Mouse (Mus musculus) lung, adult 18-20 months (tissue): ENCODE data around the gene Fam178b.
"Not testable (repeated sequence)": the region's sequence is repeated elsewhere in the genome, so short reads cannot be mapped to it uniquely, and the experiment has no call there.

Experiments
- DNase-seq, 2 experiments: peaks; one replicate each; pipeline ENCODE4 v3.0.0; 2022; ENCODE audit warnings: mixed read lengths in 2 of 2

Fam178b gene

DNA sequence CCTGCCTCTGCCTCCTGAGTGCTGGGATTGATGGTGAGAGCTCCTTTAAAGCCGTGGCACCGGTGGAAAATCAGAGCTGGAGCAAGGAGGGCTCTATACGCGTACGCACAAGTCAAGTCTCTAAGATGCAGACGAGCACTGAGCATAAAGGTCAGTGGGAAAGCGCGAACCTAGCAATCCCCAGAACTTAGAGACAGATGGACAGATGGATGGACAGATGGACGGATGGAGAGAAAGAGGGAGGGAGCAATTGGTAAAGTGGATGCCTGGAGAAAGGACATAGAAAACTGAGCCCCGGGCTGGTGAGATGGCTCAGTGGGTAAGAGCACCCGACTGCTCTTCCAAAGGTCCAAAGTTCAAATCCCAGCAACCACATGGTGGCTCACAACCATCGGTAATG is 142.2 kb downstream of the Fam178b start:
- DNase-seq, result no peak

DNA sequence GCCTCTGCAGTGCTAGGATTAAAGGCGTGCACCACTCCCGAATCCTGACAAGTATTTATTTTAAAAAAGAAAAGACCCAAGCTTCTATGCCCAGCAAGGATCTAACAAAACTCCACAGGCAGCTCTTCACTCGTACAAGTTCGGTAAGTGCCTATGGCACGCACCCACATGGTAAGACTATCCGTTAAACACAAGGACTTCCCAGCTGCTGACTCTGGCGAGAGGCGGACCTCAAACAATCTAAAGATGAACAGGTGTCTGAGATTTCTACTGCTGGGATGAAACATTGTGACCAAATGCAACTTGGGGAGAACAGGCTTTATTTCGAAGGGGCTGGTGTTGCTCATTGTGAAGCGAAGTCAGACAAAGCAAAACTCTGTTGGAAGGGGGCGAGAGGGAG is 142.9 kb downstream of the Fam178b start:
- no peak for DNase-seq

DNA sequence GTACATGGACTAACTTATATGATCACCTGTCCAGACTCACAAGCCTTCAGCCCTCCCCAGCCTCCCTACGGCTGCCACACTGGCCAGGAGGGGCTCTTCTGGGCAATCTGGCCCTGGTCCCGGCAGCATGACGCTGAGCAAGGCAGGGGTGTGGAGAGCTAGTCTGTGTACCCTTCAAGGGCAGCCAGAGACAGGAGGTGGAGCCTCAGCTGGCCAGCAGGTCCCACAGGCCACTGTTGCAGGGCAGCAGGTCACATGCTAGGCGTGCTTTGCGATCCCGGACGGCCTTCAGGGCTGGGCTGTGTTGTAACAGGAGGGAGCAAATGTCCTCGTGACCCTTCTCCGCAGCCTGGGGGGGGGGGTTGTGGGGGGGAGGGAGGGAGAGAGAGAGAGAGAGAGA is 143.8 kb downstream of the Fam178b start, which contains the start of gene Gm42417:
Gm42417 (minus strand) TSS at position 244 of the 400 bp plus-strand sequence.
- peak; percentile 93 to 96 for DNase-seq

DNA sequence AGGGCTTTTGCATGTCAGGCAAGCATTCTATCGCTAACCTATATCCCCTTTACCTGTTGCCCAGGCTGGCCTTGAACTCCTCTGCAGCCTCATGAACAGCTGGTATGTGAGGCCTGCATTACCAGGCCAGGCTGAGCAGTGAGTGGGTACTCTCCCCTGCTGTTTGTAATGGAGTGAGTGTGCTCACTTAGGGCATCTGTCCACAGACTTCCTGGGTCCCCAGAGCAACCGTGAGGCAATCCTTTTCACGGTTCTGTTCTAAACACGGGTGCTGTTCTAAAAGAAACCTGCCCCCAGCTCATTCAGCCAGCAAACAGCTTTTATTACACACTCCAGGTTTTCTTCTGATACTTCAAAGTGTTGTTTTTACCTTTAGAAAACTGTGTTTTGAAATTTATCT is 144.3 kb downstream of the Fam178b start:
- no peak for DNase-seq

DNA sequence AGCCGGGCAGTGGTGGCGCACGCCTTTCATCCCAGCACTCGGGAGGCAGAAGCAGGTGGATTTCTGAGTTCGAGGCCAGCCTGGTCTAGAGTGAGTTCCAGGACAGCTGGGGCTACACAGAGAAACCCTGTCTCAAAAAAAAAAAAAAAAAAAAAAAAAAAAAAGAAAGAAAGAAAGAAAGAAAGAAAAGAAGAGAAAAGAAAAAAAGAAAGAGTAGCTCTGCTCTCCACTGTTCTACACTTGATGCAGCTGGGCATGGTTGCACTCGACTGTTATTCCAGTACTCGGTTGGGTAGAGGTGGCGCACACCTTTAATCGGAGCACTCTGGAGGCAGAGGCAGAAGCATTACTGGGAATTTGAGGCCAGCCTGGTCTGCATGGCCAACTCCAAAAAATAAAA is 146.2 kb downstream of the Fam178b start, which contains the start of gene Ankrd23:
Ankrd23 (minus strand) TSS at position 101 of the 400 bp plus-strand sequence.
- DNase-seq, result not testable (repeated sequence)

DNA sequence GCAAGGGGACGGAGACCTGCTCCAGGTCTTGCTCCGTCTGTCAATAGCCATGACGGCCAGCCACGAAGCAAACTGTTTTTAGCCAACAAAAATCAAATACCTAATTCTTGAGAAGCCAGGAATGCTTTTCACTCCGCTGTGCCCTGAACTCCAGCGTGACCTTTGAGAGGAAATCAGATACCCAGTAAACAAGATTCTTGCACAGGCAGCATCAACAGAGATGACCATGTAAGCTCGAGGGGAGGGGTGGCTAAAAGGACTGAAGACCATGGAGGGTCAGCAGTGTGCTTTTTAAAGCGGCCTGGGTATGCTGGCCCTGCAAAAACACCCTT is 146.6 kb downstream of the Fam178b start:
- DNase-seq, result no peak

DNA sequence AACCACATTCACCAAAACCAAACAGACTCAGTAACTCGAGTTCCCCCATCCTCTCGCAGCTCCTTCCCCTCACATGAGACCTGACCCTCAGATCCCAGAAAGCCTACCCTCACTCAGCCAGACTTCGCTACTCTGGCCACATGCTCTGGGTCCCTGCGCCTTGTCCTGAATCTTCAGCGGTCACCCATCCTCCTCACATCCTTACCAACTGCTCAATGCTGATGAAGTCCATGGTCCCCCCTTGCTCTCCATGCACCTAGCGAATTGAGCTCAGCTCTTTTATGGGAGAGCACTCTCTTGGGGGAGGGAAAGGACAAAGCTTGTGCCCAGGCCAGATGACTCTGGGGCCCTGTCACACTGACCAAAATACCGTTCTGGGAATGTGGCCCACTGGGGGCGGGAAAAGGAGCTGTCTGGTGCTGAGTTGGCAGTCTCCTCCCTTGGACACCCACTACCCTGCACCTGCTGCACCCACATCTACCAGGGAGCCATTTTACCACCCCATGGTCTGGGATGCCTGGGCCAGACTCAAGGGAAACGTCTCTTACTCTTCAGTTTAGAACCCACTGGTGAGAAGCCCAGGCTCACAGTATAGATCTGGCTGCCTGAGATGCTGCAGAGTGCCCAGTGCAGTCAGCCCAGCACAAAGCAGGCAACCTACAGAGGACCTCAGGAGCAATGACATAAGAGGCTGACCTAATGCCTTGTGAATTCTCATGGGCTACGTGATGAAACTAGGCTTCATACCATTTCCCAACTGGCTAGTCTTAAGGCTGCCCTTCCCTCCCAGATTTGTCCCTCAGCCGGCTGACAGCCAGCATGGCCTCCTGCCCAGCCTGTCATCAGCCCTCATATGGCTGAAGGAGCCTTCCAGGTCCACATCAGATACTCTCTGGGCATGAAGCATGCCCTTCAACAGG is 147.2 kb downstream of the Fam178b start:
- DNase-seq, result peak; percentile 51 to 73

DNA sequence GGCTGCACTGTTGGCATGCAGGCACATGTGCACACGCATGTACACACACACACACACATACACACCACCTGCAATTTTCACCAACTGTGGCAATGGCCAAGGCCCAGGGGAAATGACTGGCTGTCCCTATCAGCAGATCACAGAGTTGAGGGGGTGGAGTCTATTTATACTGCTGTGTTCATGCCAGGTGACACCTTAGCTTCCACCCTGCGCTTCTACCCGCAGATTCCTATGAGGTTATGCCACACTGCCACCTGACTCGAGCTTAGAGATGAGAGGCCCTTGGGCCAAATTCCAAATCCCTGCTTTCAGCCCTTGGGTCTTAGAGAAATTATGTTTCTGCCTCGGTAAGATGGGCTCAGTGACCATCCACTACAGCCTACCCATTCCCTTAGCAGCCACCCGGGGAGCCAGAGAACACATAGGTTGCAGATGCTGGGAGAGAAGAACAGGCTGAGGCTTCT is 148.4 kb downstream of the Fam178b start:
- peak; percentile 43 to 64 for DNase-seq

DNA sequence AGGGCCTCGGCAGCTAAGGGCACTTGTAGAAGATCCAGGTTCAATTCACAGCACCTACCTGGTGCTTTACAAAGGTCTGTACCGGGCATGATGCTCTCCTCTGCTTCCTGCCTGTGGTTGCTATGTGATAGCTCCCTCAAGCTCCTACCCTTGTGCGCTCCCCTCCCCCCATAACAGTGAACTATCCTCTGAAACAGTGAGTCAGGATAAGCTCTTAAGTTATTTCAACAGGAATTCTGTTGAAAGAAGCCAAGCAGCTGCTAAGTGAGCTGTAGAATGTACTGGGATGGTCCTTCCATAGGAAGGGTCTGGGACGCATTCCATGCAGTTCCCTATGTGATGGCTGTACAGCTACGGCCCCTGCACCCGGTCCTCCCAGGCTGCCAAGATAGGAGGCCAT is 149.4 kb downstream of the Fam178b start:
- DNase-seq, result no peak

DNA sequence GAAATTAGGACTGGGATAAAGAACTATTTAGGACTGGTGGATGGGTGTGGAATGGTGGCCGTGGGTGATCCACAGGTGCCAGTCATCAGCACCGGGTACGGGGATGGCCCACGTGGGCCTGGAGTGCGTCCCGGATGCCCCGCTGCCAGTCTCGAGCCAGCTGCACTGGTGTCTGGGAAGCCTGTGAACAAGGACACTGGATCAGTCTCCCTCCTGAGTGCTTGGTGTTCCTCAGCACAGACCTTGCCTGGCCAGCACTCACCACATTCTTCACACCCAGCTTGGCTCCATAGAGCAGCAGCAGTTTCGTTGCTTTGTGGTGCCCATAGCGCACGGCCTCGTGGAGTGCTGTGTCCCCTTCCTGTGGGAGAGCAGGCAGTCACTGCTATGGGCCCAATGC is 151.5 kb downstream of the Fam178b start:
- no peak for DNase-seq

DNA sequence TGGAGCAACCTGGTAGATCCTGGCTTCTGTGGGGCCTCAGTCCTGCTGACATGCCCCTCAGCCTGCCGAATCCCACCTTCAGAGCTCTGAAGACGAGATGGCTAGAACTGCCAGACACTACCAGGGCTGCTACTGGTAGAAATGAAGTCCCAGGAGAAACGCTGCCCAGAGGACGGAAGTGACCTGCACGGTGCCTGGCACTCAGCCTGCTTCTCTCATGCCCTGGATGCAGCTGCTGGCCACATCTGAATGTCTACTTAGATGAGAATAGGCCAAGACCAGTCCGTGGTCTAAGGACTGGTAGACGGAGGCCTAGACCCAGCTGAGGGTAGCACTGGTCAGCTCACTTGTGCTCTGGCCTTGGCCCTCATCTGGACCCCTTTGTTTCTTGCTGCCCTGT is 152.0 kb downstream of the Fam178b start:
- no peak for DNase-seq

DNA sequence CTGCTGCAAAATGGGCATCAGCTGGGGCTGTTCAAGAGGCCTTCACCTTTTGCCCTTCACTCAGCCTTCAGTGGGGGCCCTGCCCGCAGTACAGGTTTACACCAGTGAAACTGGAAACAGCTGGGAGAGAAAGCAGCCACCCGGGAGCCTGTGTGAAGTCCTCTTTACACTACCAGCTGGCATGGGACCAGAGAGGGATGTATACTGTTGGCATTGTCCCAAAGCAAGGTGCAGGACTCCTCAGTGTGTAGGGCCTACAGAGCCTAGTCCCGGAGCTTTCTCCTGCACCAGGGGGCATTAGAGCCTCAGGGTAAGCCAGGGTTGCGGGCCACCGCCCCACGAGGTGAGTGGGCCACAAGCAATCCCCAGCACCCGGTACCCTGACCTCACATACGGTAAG is 152.5 kb downstream of the Fam178b start:
- no peak for DNase-seq

DNA sequence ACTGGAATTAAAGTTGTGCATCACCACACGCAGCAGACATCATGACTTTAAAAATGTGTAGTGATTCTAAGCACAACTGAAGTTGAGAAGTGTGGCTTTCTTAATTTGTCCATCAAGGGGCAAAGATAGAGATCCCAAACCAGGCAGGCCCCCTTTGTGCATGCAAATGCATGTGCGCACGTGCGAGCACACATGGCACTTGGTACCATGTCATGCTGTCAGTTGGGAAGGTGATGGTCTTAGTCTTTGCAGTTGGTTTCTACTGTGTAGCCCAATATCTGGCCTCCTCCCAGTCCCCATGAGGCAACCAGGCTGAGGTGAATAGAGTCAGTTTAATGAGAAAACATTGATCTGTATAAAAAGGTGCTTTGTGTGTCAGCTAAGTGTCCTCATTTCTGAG is 153.1 kb downstream of the Fam178b start:
- DNase-seq, result no peak

DNA sequence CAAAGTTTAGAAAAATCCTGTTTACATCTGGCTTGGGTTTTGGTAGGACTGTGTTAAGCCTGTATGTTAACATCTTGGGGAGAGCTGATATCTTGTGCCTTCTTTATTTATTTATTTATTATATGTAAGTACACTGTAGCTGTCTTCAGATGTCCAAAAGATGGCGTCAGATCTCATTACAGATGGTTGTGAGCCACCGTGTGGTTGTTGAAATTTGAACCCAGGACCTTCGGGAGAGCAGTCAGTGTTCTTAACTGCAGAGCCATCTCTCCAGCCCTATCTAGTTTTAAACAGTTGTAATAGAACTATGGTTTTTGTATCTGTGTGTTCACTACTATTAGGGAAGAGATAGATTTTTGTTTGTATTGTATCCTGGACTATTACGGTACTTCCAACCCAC is 153.7 kb downstream of the Fam178b start:
- DNase-seq, result no peak

DNA sequence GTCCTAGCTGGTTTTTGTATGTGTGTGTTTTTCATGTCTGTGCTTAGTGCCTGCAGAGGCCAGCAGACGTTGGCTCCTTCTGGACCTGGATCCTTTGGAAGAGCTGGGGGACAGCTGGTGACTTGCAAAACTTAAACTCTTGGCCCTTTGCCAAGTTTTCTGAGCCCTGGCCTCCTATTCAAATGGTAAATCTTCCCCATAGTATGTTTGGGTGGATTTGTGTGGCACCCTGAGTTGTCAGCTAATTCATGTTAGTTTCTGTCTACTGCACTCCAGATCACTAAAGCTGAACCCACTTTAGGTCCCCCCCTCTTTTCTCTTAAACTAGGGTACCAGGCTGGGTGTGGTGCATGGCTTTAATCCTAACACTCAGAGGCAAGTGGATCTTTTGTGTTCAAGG is 154.6 kb downstream of the Fam178b start:
- no peak for DNase-seq

DNA sequence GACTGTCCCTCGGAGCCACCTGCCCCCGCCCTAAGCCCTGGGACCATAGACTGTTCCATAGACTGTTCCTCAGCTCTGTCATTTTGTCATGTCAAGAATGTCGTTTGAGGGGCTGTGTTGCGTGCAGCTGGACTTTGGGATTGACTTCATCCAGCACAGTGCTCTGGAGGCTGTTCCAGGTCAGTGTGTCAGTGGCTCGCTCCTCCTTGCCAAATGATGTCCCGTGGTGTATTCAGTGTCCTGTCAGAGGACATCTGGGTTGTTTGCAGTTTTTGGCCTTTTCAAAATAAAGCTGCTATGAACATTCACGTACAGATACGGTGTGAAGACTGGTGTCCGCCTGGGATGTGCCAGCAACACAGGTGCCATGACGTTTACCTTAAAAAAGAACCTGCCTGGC is 156.1 kb downstream of the Fam178b start:
- no peak for DNase-seq

DNA sequence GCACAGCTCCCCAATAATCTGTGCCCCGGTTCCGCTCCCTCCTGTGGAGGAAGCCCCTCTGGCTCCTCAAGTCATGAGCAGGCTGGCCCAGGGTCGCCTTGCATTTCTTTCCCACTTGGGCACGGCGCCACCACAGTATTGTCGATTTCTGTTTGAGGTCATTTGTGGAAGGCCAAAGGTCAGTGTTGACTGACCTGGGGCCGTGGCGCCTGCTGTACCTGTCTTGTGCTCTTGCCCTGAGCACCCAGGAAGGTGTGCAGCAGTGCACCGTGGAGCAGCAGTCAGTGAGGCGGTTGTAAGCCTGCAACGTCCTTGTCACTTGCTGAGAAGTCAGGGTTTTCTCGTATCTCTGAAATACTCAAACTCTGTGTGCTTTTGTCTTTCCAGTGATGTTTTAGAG is 157.2 kb downstream of the Fam178b start:
- no peak for DNase-seq

DNA sequence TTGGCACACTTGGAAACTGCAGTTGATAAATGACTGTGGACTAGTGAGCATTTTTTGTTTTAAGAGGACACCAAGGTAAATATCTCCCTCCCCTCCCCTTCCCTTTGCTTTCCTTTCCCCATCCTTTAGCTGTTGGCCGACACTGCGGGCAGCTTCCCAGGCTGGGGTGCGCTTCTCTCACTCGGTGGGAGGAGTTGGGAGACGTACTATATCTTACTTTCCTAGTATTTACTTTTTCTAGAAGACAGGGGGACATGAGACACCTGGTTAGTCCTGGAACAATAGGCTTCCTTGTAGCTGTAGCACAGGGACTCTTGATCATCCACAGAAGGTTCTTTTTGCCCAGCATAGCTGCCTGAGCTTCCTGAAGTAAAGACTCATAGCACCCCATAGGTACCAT is 158.9 kb downstream of the Fam178b start:
- no peak for DNase-seq

DNA sequence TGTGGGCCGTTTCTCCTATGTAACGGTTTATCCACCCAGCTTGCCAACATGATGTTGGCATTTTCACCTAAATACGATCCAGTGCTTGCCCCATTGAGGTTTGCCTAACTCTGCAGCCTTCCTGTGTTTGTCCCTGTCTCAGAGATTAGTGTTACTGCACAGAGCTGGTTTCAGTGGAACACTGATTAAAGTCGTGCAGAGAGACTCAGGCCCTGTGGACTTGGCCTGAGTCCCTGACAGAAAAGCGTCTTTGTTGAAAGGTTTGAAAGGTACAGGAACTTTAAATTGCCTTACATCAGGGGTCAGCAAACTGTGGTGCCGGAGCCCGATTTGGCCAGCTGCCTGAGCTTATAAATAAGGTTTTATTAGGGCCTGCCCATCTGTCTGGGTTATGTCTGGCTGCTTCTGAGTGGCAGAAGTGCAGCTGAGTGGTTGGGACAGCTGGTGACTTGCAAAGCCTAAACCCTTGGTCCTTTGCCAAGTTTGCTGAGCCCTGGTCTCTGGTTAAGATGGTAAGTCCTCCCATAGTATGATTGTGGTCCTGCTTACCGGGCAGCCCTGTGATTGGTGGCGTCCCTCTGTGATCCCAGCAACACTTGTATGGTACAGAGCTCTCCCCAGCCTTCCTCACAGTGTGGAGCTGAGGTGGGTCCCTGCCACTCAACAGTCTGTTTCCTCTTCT is 159.5 kb downstream of the Fam178b start:
- no peak for DNase-seq

DNA sequence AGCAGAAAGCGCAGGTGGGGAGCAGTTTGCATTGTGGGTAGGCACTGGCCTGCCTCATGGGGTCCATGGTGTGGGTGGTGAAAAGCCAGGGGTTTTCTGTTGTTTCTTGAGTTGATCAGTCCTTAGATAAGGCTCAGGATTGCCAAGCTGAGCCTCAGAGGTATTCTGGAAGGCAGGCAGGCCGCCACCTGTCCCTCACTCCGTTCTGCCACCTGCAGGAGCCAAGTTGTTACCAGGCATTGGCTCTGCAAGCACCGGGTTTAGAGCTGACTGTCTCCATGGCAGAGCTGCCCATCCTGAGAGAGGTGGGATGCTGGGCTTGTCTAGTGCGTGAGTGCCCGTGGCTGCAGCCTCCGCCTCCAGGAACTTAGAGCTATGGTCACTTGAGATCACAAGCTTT is 160.8 kb downstream of the Fam178b start:
- DNase-seq, result no peak

DNA sequence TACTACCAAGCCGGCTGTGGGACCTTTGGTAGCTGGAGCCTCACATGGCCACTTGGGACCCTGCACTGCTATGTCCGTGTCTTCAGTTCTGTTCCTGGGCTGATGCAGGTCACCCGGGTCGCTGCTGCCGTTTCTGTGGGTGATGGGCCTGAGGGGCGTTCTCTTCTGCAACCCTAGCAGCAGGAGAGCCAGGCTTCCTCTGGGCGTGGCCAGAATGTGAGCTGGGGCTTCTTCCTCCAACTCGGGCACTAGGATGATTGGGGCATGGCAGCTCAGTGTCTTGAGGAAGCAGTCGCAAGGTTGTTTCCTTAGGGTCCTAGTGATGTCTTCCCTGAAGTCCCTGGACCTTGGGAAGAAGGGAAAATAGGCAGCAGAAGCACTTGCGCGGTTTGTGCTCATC is 163.4 kb downstream of the Fam178b start:
- no peak for DNase-seq

DNA sequence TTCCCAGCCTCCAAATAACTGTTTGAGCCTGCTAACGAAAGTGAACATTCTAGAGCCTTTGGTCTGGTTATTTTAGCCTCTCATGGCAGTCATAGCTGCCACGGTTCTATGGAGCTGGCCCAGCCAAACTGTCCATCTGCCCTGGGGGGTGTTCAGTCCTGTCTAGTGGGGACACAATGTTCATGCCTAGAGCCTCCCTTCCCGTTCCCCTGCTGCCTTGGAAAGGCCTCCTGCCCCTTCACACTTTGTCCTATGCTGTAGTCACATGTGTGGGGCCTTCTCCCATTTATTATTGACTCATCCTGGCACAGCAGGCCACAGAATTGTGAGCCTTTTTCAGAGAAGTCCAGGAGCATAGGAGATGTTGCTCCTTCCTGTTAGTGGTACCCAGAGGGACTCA is 164.7 kb downstream of the Fam178b start:
- no peak for DNase-seq

DNA sequence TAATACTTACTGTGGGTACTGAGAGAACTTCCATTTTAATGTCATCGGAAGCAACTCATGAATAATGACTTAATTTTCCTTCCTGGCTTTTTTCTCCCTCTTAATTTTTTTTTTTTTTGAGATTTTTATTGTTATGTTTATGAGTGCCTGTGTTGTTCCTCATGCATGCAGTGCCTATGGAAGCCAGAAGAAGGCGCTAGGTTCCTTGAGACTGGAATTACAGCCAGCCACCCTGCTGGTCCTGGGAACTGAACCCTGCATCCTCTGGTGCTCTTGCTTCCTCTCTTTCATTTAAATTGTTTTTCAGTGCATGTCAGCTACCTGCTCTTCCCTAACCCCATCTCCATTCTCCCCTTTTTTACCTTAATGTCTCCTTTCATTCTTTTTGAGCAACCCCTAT is 169.3 kb downstream of the Fam178b start:
- no peak for DNase-seq

DNA sequence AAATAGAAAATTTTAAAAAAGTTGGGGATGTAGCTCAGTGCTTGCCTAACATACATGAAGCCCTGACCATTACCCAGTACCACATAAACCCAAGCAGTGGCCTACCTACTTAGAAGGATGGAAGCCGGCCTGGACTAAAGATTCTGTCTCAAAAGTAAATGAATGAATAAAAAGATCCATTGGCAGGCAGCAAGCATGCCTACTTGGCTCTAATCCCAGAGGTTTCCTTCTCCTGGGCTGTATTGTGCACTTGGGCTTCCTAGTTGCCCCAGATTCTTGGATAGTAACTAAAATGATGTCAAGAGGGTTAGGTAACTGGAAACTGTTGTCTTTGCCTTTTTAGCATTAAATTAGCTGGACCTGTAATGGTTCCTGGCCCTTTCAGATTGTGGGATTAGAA is 169.7 kb downstream of the Fam178b start:
- no peak for DNase-seq
